Mouse (Mus musculus): Measurements from ENCODE around the gene Iqschfp.

The Iqschfp gene

GRCm38 (mm10) chr3:68593073-68593867, 701.2 kb downstream of the Iqschfp start:
- DNase-seq (ENCODE audit: low spot score in 2 of 2) = peak; percentile 70 to 75

GRCm38 (mm10) chr3:68595316-68595925, 703.4 kb downstream of the Iqschfp start:
- no peak for DNase-seq (ENCODE audit: low spot score in 2 of 2)

GRCm38 (mm10) chr3:68596938-68597337, 704.9 kb downstream of the Iqschfp start:
- DNase-seq (ENCODE audit: low spot score in 2 of 2) = no peak

GRCm38 (mm10) chr3:68602891-68603290, 710.9 kb downstream of the Iqschfp start:
- DNase-seq (ENCODE audit: low spot score in 2 of 2) = no peak

- DNase-seq (ENCODE audit: low spot score in 2 of 2) = no peak
Observed at GRCm38 (mm10) chr3:68604467-68604866, 712.4 kb downstream of the Iqschfp start.

GRCm38 (mm10) chr3:68604962-68605361, 712.9 kb downstream of the Iqschfp start:
- DNase-seq (ENCODE audit: low spot score in 2 of 2) = no peak

GRCm38 (mm10) chr3:68605942-68606603, 714.0 kb downstream of the Iqschfp start:
- DNase-seq (ENCODE audit: low spot score in 2 of 2) = no peak

GRCm38 (mm10) chr3:68606730-68607129, 714.7 kb downstream of the Iqschfp start:
- peak in 1 of 2 experiments; percentile 75 for DNase-seq (ENCODE audit: low spot score in 2 of 2)

- DNase-seq (ENCODE audit: low spot score in 2 of 2) = no peak
Observed at GRCm38 (mm10) chr3:68607336-68607735, 715.3 kb downstream of the Iqschfp start.

GRCm38 (mm10) chr3:68608848-68609497, 716.9 kb downstream of the Iqschfp start:
- peak; percentile 87 to 93 for DNase-seq (ENCODE audit: low spot score in 2 of 2)

GRCm38 (mm10) chr3:68610011-68610410, 718.0 kb downstream of the Iqschfp start:
- DNase-seq (ENCODE audit: low spot score in 2 of 2) = no peak

GRCm38 (mm10) chr3:68610598-68611261, 718.7 kb downstream of the Iqschfp start:
- DNase-seq (ENCODE audit: low spot score in 2 of 2) = no peak

- DNase-seq (ENCODE audit: low spot score in 2 of 2) = no peak
Observed at GRCm38 (mm10) chr3:68615042-68615810, 723.2 kb downstream of the Iqschfp start.

- DNase-seq (ENCODE audit: low spot score in 2 of 2) = no peak
Observed at GRCm38 (mm10) chr3:68616363-68616762, 724.3 kb downstream of the Iqschfp start.

- no peak for DNase-seq (ENCODE audit: low spot score in 2 of 2)
Observed at GRCm38 (mm10) chr3:68617708-68618107, 725.7 kb downstream of the Iqschfp start.

GRCm38 (mm10) chr3:68619097-68619496, 727.1 kb downstream of the Iqschfp start:
- no peak for DNase-seq (ENCODE audit: low spot score in 2 of 2)

- no peak for DNase-seq (ENCODE audit: low spot score in 2 of 2)
Observed at GRCm38 (mm10) chr3:68621971-68622370, 729.9 kb downstream of the Iqschfp start.

GRCm38 (mm10) chr3:68623036-68623435, 731.0 kb downstream of the Iqschfp start:
- no peak for DNase-seq (ENCODE audit: low spot score in 2 of 2)

GRCm38 (mm10) chr3:68624471-68624870, 732.4 kb downstream of the Iqschfp start:
- no peak for DNase-seq (ENCODE audit: low spot score in 2 of 2)

- DNase-seq (ENCODE audit: low spot score in 2 of 2) = no peak
Observed at GRCm38 (mm10) chr3:68630261-68630660, 738.2 kb downstream of the Iqschfp start.

- DNase-seq (ENCODE audit: low spot score in 2 of 2) = no peak
Observed at GRCm38 (mm10) chr3:68630821-68631220, 738.8 kb downstream of the Iqschfp start.
